Mouse (Mus musculus): ENCODE results near the gene Mapt.

The Mapt gene

DNA sequence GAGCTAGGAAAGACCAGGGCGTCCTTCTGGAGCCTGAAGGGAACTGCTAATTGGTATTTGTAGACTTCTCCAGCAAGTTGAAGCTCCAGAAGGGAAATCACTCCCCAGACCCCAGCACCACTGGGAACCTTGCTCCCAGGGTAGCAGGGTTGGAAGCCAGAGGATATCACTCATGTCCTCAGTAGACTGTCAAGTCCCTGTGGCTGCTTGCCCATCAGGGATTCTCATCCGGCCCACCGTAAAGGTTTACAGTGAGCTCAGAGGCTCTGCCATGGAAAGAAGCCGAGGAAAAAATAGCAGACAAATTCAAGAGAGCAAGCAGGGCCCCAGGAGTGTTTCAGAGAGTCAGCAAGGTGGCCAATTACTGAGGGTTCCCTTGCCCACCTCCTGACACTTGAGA, 47.9 kb downstream of the Mapt start:
- DNase-seq: no peak

DNA sequence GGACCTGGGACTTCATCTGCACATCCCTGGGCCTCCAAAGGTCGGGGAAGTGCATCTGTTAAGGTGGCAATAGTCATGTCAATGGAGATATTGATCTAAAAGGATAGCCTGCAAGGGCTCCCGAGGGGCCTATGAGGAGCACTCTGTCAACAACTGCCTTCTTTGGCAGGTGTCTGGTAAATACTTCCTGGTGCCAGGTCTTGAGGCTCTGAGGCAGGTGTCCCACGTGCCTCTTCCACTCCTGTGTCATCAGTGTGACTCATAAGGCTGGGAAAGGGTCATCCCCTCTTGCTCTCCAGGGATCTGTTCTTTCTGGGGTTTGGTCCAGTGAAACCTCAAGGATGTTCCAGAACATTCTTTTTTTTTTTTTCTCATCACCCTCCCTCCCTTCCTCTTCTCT, 48.3 kb downstream of the Mapt start:
- no peak for DNase-seq

GRCm38 (mm10) chr11:104281501-104281900, 50.3 kb downstream of the Mapt start:
- DNase-seq: no peak

DNA sequence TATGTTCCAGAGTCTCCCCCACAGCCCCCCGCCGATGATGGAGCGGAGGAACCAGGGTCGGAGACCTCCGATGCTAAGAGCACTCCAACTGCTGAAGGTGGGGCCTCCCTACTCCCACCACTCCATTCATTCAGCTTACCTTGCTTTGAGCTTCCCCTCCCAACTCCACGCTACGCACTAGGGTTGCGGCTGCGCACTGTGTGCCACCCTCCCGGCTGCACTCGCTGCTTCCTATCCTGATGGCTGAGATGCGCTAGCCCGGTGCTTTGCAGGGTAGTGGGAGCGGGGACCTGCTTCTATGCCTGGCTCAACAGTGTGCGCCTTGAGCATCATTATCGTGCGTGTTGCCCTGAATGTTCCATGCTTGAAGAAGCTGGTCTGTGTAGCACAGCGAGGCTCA, 55.9 kb downstream of the Mapt start:
- no peak for DNase-seq

DNA sequence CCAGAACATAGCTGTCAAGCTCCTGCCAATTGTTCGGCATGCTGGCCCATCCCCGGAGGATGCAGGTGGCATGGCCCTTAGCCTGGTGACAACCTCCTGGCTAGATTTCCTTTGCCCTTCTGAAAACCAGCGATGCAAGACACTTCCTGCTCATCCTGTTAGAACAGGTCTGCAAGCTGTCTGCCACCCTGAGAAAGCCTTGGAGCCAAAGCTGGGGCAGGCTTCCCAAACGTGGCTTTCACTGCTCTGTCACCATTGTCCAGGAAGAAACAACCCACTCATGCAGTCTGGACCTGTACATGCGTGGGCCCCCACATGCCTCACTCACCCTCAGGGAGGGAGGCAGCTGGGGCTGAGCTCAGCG, 57.6 kb downstream of the Mapt start:
- no peak for DNase-seq

DNA sequence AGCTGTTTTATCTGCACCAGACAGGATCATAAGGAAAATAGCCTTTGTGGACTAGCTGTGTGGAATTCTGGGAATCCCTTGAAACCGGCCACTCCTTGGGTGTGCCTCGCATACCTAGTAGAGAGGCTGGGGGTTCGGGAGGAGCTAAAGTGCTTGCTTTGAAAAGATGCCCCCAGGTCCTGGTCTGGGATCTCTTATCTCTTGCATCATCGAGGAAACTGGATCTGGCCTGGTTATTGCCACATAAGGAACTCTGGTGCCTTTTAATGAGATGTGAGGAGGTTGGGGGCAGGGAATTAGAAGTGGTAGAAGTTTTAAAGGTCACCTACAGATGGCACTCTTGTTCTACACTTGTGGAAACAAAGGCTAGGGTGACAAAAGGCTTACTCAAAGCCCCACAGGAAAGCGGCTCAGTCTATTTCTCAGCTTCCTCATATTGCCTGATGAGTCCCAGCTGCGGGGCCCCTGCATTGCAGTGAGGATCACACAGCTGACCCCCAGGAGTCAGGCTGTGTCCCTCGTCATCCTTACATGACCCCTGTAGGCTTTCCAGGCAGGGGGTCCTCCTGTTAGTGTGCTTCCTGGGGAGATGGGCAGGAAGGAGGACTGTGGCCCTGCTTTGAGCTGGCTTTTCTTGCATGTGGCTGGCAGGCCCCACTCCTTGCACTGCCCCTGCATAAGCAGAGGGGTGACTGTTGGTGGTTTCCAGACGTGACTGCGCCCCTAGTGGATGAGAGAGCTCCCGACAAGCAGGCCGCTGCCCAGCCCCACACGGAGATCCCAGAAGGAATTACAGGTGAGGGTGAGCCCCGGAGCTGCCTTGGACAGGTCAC, 58.2 kb downstream of the Mapt start:
- peak in 1 of 2 experiments; percentile 34 for DNase-seq

DNA sequence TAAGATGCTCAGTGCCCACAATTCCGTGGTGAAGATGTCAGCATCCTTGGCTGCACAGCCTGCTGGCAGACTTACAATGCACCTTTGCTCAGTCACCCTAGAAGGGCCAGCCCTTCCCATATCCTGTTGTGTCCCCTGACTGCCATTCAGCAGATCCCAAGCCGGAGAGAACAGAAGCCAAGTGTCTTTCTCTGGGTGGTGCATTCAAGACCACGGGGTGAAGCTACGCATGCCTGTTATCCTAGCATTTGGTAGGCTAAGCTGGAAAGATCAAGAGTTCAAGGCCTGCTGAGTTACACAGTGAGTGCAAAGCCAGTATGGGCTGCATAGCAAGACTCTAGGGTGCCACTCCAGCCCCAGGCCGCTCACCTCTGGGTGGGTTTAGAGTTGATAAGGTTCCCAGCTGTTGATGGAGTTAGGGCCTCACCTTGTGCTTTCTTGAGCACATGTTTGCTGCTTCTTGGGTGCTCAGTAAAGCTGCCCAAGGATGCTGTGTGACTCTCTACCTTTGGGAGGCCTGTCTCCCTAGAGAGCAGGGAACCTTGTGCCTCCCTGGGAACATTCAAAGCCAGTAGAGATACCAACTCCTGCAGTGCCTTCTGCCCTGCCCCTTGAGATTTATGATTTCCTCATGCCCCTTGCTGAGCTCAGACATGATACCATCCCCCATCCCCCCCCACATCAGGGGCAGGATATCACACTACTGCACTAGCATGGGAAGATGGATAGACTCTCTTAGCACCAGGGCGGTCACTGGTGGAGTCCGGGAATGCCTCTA, 61.4 kb downstream of the Mapt start:
- no peak for DNase-seq

- no peak for DNase-seq
Measured at GRCm38 (mm10) chr11:104293241-104293640, 62.1 kb downstream of the Mapt start.

GRCm38 (mm10) chr11:104295145-104295544, 64.0 kb downstream of the Mapt start:
- DNase-seq: no peak

- DNase-seq: no peak
Measured at GRCm38 (mm10) chr11:104295656-104296055, 64.5 kb downstream of the Mapt start.

DNA sequence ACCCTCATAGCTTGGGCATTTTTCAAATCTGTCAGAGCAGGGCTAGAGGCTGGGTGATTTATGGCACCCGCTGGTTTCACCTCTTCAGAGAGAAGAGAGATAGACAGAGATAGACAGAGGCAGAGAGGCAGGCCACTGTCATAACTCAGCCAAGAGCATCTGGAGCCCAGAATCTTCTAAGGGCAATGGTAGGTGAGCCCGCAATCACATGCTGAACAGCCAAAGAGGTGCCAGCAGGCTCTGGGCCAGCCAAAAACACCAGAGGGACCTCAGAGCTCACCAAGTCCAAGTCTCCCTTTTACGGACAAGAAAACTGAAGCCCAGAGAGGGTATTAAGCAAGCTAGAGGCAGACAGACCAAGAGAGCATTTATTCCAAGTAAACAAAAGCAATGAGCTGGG, 66.5 kb downstream of the Mapt start:
- no peak for DNase-seq

DNA sequence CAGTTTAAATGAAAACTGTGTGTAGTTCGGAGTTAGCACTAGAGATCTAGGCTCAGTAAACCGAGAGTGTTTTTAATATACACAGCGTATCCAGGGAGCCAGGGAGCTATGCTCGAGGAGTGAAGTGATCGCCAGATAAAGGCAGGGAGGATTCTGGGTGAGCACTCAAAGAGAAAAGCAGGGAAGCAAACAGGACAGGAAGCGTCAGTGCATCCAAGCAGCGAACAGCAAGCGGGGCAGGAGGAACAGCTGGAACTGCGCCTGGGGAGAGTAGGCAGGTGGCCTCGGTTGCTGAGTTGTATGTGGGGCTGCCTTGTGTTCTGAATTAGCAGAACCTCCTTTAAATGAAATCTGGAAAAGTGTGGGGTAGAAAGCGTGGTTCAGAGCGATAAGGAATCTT, 71.4 kb downstream of the Mapt start:
- no peak for DNase-seq

GRCm38 (mm10) chr11:104303088-104303960, 72.1 kb downstream of the Mapt start:
- no peak for DNase-seq

DNA sequence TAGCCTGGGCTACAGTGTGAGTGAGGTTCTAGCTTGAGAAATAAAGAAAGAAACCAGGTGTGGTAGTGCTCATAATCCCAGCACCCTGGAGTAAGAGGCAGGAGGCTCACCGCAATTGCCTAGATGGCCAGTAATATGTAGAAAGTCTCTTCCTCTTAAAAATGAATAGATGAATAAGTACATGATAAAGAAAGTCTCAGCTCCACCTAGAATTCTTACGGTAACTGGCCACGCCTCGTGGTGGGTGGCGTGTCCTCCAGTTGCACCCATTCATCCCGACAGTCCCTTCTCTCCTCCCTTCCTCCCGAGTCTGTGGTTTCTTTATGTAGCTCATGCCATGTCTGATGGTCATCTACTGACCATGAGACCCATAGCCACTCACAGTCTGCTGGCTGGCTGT, 74.5 kb downstream of the Mapt start:
- no peak for DNase-seq

- no peak for DNase-seq
Measured at GRCm38 (mm10) chr11:104306483-104306882, 75.3 kb downstream of the Mapt start.

DNA sequence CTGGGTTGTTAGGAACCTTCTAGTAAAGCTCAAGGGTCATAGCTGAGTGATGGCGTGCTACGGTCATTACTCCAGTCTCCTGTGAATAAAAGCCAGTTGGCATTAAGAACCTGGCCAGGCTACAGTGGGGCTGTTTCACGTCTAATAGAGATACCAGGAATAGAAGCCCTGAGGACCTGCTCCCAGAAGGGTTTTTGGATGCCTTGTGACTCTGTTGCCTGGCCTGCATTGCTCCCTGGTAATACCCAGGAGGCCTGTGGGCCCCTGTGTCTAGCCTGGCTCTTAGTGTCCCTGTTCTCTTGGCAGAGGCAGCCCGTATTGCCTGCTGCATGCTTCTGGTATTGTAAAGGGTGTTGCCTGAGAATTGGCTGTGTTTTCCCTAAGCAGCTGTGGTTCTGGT, 75.9 kb downstream of the Mapt start:
- no peak for DNase-seq

DNA sequence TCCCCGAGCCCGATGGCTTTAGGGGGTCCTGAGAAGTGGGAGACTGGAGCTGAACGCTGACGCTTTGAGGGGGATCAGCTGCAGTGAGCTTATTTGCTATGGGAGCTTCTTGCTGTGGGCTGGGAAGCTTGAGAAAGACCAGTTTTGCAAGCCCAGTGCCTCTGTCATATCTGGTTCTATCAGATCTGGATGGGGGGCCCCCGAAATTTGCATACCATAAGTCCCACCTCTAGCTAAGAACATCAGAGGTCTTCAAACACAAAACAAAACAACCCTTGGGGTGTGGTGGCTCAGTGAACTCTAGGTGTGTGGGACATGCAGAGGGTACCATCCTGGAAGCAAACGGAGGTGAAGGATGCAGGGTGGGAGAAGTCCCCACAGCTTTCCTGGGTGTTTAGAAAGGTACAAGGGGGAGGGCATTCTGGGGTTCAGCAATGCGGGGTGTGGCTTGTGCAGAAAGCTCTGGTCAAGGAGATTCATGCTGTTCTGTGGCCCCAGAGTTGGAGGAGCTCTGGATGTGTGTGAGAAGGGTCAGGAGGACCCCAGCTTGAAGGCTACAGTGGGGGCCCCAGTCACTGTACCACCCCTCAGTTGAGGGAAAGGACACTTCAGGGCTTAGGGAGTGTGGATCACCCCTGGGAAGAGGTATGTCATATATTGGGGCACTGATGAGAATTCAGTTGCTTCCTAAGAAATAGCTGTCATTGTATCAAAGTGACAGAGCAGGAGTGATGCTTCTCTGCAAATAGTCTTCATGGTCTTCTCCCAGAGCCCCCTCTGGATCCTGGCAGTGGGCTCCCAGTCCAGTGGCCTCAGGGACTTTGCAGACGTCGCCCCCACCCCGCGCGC, 78.4 kb downstream of the Mapt start:
- no peak for DNase-seq

DNA sequence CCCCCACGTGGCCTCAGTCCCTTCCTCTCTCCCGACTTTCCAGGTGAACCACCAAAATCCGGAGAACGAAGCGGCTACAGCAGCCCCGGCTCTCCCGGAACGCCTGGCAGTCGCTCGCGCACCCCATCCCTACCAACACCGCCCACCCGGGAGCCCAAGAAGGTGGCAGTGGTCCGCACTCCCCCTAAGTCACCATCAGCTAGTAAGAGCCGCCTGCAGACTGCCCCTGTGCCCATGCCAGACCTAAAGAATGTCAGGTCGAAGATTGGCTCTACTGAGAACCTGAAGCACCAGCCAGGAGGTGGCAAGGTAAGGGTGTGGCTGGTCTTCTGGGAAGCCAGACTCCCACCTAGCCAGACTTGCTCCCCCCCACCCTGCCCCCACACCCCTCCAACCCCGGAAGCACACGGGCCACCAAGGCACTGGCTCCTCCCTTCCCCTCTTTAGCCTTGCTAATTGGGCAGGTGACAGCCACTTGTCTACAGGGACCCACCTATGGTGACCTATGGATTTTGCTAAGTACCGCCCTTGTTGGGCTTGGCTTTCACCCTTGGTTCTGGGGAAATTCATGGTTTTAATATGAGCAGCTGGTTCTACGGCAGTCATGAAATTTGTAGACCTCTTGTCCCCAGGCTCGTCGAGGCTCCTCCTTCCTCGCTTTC, 79.2 kb downstream of the Mapt start:
- no peak for DNase-seq

DNA sequence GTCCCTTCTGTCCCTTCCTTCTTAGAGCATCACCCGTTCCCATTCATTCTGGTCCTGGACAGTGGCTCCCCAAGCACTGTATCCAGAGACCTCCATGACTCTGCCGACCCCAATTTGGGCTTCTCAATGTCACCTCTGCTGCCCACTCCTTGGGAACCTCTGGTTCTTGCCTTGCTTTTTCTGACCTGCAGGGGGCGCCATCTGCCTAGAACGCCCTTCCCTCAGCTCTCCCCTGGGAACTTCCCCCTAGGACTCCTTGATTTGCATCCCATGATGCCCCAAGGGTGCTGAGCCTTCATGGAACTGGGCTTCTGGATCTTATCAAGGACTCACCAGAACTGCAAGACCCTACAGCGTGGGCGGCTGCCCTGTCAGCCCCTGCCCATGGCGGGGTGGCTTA, 80.5 kb downstream of the Mapt start:
- no peak for DNase-seq

GRCm38 (mm10) chr11:104315703-104316102, 84.5 kb downstream of the Mapt start:
- DNase-seq: peak; percentile 52 to 78

DNA sequence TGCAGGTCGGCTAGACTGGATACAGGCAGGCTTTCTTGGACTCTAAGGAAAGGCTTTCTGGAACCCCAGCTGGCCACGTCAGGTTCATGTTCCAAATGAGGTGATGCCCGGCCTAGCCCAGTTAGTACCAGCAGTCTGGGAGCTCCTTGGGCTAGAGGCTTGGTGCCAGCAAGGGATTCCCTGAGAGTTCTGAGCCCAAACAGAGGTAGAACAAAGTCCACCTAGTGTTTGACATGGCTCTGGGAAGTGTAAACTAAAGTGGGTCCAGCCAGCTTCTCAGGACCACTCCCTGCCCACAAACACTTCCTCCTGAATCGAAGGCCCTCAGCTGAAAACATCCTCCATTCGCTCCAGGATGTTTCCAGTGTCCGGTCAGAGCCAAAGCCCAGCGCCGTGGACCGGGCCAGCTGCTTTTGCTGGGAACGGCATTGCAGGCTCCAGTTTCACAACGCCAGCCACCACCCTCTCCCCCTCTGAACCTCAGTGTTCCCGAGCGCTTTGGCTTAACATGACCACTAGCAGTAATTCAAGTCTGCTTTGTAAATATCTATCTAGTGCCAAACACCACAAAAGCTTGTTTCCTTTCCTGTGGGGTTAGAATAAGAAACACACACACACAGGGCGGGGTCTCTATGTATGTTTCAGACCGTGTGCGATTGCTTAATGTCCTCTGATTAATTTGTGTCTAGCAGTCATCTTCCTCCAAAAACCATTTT, 85.7 kb downstream of the Mapt start:
- no peak for DNase-seq
